Mouse (Mus musculus): Measurements from ENCODE around the gene Rreb1.

DNA sequence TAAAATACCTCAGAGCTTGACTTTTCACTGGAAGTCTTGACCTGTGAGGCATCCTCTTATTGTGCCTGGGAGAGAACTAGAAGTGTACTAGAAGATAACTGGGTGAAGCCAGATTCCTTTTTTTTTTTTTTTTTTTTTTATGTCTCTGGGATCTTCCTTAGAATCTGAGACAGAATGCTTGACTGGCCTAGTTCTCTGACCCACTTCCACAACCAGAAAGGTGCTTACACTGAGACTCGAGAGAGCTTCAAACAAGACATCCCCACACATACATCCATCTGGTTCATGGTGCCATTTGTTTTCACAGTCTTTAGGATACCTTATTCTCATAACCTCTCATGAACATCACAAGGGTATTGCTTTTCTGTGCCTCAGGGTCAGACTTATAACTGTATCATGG is 118.2 kb downstream of the Rreb1 start:
- TF ChIP-seq TCF12 (IDR thresholded peaks at IDR 0.05; ENCODE audit: low read depth, low read length), result no peak
- TF ChIP-seq CHD2 (IDR thresholded peaks at IDR 0.05; ENCODE audit: low read length), result no peak
- TF ChIP-seq POLR2A (IDR thresholded peaks at IDR 0.05; ENCODE audit: control insufficient read depth in 1 of 2, insufficient read depth in 1 of 2, low read depth in 1 of 2, low read length in 2 of 2, poor library complexity in 1 of 2), result no peak
